In genomic region chr4:148018410-148018809, GRCm38 (mm10) we compare ENCODE assay signal across 19 mouse cellular contexts. TPM values are rescaled to one million over a fixed set of nuclear protein-coding genes. Genes with fewer than 3 reads are reported as not detected.
DNase-seq lines count a peak whose midpoint lies in the region; ATAC-seq and TF ChIP-seq lines count a peak whose summit lies in the region.
"Had no signal": no experiment of that assay in that cellular context is flagged by ENCODE, and none has a peak within 500 bp of the region (broad histone marks: within the 10 kb centered on the region; RNA-seq: fewer than 3 reads in every experiment).

No protein-coding gene starts in this region.

- ATAC-seq in midbrain, embryonic 11.5 days (ENCODE audit: low FRiP score), result peak; percentile 51
- ATAC-seq in forebrain, embryonic 12.5 days (ENCODE audit: low FRiP score), result peak; percentile 49
- ATAC-seq in hindbrain, postnatal 0 days, result peak; percentile 75
- ATAC-seq in neural tube, embryonic 12.5 days (ENCODE audit: low FRiP score, low read depth), result peak; percentile 57

- no peaks in the 10 kb centered on the region for H3K9me3 ChIP-seq in midbrain, embryonic 11.5 days (ENCODE audit: control insufficient read depth, low read length)
- no peaks in the 10 kb centered on the region for H3K9me3 ChIP-seq in midbrain, embryonic 10.5 days (replicated peaks)
- H3K9me3 ChIP-seq in forebrain, embryonic 12.5 days, result no peaks in the 10 kb centered on the region
- no peaks in the 10 kb centered on the region for H3K9me3 ChIP-seq in hindbrain, postnatal 0 days (ENCODE audit: low read length)
- H3K9me3 ChIP-seq in neural tube, embryonic 12.5 days, result no peaks in the 10 kb centered on the region
- H3K9me3 ChIP-seq: heart, embryonic 10.5 days; megakaryocyte, embryonic 14.5 days had no signal

- no peak overlapping the region for H3K4me3 ChIP-seq in midbrain, embryonic 11.5 days (ENCODE audit: low read depth, low read length)
- H3K4me3 ChIP-seq in midbrain, embryonic 10.5 days, result no peak overlapping the region
- H3K4me3 ChIP-seq in forebrain, embryonic 12.5 days (replicated peaks), result no peak overlapping the region
- no peak overlapping the region for H3K4me3 ChIP-seq in hindbrain, postnatal 0 days (ENCODE audit: low read length)
- H3K4me3 ChIP-seq in neural tube, embryonic 12.5 days, result no peak overlapping the region
- H3K4me3 ChIP-seq: gastrocnemius, adult 2 months; heart, embryonic 10.5 days; megakaryocyte, embryonic 14.5 days had no signal

- H3K9ac ChIP-seq in midbrain, embryonic 11.5 days (ENCODE audit: low read length), result no peak overlapping the region
- no peak overlapping the region for H3K9ac ChIP-seq in forebrain, embryonic 12.5 days
- no peak overlapping the region for H3K9ac ChIP-seq in hindbrain, postnatal 0 days (replicated peaks; ENCODE audit: low read length)
- 0 out of 2 replicates have a peak overlapping the region, but pooled peaks have one; percentile 21 for H3K9ac ChIP-seq in neural tube, embryonic 12.5 days
- H3K9ac ChIP-seq: lung, embryonic 14.5 days had no signal

- H3K4me2 ChIP-seq in midbrain, embryonic 11.5 days, result no peak overlapping the region
- no peak overlapping the region for H3K4me2 ChIP-seq in forebrain, embryonic 12.5 days
- no peak overlapping the region for H3K4me2 ChIP-seq in hindbrain, postnatal 0 days (ENCODE audit: low read depth, low read length)
- H3K4me2 ChIP-seq in neural tube, embryonic 12.5 days (replicated peaks), result no peak overlapping the region
- H3K4me2 ChIP-seq: lung, embryonic 14.5 days had no signal

- no peaks in the 10 kb centered on the region for H3K27me3 ChIP-seq in midbrain, embryonic 11.5 days (ENCODE audit: control insufficient read depth, insufficient read depth, low read length)
- no peaks in the 10 kb centered on the region for H3K27me3 ChIP-seq in midbrain, embryonic 10.5 days (ENCODE audit: low read depth, poor library complexity, severe bottlenecking)
- H3K27me3 ChIP-seq in forebrain, embryonic 12.5 days, result no peaks in the 10 kb centered on the region
- H3K27me3 ChIP-seq in hindbrain, postnatal 0 days (ENCODE audit: insufficient read depth, low read length), result no peaks in the 10 kb centered on the region
- H3K27me3 ChIP-seq in neural tube, embryonic 12.5 days (replicated peaks), result no peaks in the 10 kb centered on the region
- H3K27me3 ChIP-seq: megakaryocyte, embryonic 14.5 days had no signal

- H3K36me3 ChIP-seq in midbrain, embryonic 11.5 days (ENCODE audit: control insufficient read depth, insufficient read depth, low read length), result peaks cover 57% of the 10 kb centered on the region
- H3K36me3 ChIP-seq in midbrain, embryonic 10.5 days, result peaks cover 100% of the 10 kb centered on the region
- H3K36me3 ChIP-seq in forebrain, embryonic 12.5 days (replicated peaks), result peaks cover 100% of the 10 kb centered on the region
- H3K36me3 ChIP-seq in hindbrain, postnatal 0 days (ENCODE audit: insufficient read depth, low read length), result peaks cover 84% of the 10 kb centered on the region
- peaks cover 98% of the 10 kb centered on the region for H3K36me3 ChIP-seq in neural tube, embryonic 12.5 days

- no peak for DNase-seq in midbrain, embryonic 11.5 days (ENCODE audit: low spot score, missing footprints)
- no peak for DNase-seq in midbrain, embryonic 10.5 days (ENCODE audit: low spot score)
- DNase-seq in hindbrain, postnatal 0 days (ENCODE audit: low spot score), result peak; percentile 36
- no peak for DNase-seq in cerebellum, postnatal 36 days
- DNase-seq in adrenal gland, adult 2 months, result no peak
- no peak for DNase-seq in thymus, postnatal 4 days
- DNase-seq: cerebellum, postnatal 14 days; gastrocnemius, adult 2 months; heart, postnatal 4 days; layer of hippocampus, adult 9-11 months; left cerebral cortex, postnatal 4 days; lung, embryonic 14.5 days had no signal

- H3K4me1 ChIP-seq in midbrain, embryonic 11.5 days (ENCODE audit: control insufficient read depth, insufficient read depth, low read length), result no peaks in the 10 kb centered on the region
- no peaks in the 10 kb centered on the region for H3K4me1 ChIP-seq in midbrain, embryonic 10.5 days
- H3K4me1 ChIP-seq in forebrain, embryonic 12.5 days, result peaks cover 10% of the 10 kb centered on the region
- H3K4me1 ChIP-seq in hindbrain, postnatal 0 days (ENCODE audit: insufficient read depth, low read length), result peaks cover 5% of the 10 kb centered on the region
- peaks cover 5% of the 10 kb centered on the region for H3K4me1 ChIP-seq in neural tube, embryonic 12.5 days
- H3K4me1 ChIP-seq: heart, embryonic 10.5 days; megakaryocyte, embryonic 14.5 days had no signal

- no peak for TF ChIP-seq CTCF in hindbrain, postnatal 0 days (IDR thresholded peaks at IDR 0.05; ENCODE audit: low read depth)

- WGBS in midbrain, embryonic 11.5 days, result 81% methylated on average over 2 of the region's 2 CpGs
- WGBS in midbrain, embryonic 10.5 days, result 86% methylated on average over 2 of the region's 2 CpGs
- 50% methylated on average over 2 of the region's 2 CpGs for WGBS in forebrain, embryonic 12.5 days
- WGBS in hindbrain, postnatal 0 days, result 28% methylated on average over 2 of the region's 2 CpGs
- 53% methylated on average over 2 of the region's 2 CpGs for WGBS in neural tube, embryonic 12.5 days

- H3K27ac ChIP-seq in midbrain, embryonic 11.5 days (ENCODE audit: low read depth, low read length), result no peak overlapping the region
- H3K27ac ChIP-seq in midbrain, embryonic 10.5 days (replicated peaks), result no peak overlapping the region
- peak overlapping the region; percentile 43 for H3K27ac ChIP-seq in forebrain, embryonic 12.5 days
- peak overlapping the region; percentile 69 for H3K27ac ChIP-seq in hindbrain, postnatal 0 days
- H3K27ac ChIP-seq in neural tube, embryonic 12.5 days, result 0 out of 2 replicates have a peak overlapping the region, but pooled peaks have one; percentile 37
- H3K27ac ChIP-seq: heart, embryonic 10.5 days had no signal

RNA-seq across cellular contexts. Expression of gene Nppa, which starts 17.9 kb away (rescaled TPM):
- 0.51 and 0.68 TPM in 2 replicates for polyA plus RNA-seq in midbrain, embryonic 11.5 days (2014; fragmentation: Nextera tagmentation; extraction: Ambion mirVana)
- polyA plus RNA-seq in midbrain, embryonic 10.5 days (2016; fragmentation: Nextera tagmentation; extraction: Ambion mirVana), result 0.25 and 0.67 TPM in 2 replicates
- polyA plus RNA-seq in forebrain, embryonic 12.5 days (2016; fragmentation: Nextera tagmentation; extraction: Ambion mirVana), result 0.82 and 0.99 TPM in 2 replicates
- 0.58 and 1.8 TPM in 2 replicates for total RNA-seq in hindbrain, postnatal 0 days (2014; rRNA removed)
- 2.0 and 2.6 TPM in 2 replicates for polyA plus RNA-seq in hindbrain, postnatal 0 days (2015; fragmentation: Nextera tagmentation; extraction: Ambion mirVana)
- 3.1 and 5.0 TPM in 2 replicates for polyA plus RNA-seq in neural tube, embryonic 12.5 days (2016; fragmentation: Nextera tagmentation; extraction: Ambion mirVana)
- total RNA-seq in adrenal gland, adult 2 months (2021), result not detected
- not detected in 2 replicates for polyA plus RNA-seq in adrenal gland, adult 2 months (2012; rRNA removed)
- total RNA-seq: adrenal gland, adult 18-20 months; gastrocnemius, adult 2 months had no signal
- polyA plus RNA-seq: lung, embryonic 14.5 days had no signal

RNA-seq across cellular contexts. Expression of gene Clcn6, which starts 20.2 kb away (rescaled TPM):
- polyA plus RNA-seq in midbrain, embryonic 11.5 days (2014; fragmentation: Nextera tagmentation; extraction: Ambion mirVana), result 19.2 and 20.2 TPM in 2 replicates
- 15.6 and 20.4 TPM in 2 replicates for polyA plus RNA-seq in midbrain, embryonic 10.5 days (2016; fragmentation: Nextera tagmentation; extraction: Ambion mirVana)
- 22.4 and 27.7 TPM in 2 replicates for polyA plus RNA-seq in forebrain, embryonic 12.5 days (2016; fragmentation: Nextera tagmentation; extraction: Ambion mirVana)
- 58.6 and 60.7 TPM in 2 replicates for total RNA-seq in hindbrain, postnatal 0 days (2014; rRNA removed)
- 22.0 and 24.4 TPM in 2 replicates for polyA plus RNA-seq in hindbrain, postnatal 0 days (2015; fragmentation: Nextera tagmentation; extraction: Ambion mirVana)
- 26.6 and 29.1 TPM in 2 replicates for polyA plus RNA-seq in neural tube, embryonic 12.5 days (2016; fragmentation: Nextera tagmentation; extraction: Ambion mirVana)
- 10 to 100 TPM; 10.4 to 12.2 TPM for total RNA-seq in adrenal gland, adult 2 months (2021)
- polyA plus RNA-seq in adrenal gland, adult 2 months (2012; rRNA removed), result 6.5 and 8.6 TPM in 2 replicates

RNA-seq across cellular contexts. Expression of gene Mthfr, which starts 20.5 kb away (rescaled TPM):
- polyA plus RNA-seq in midbrain, embryonic 11.5 days (2014; fragmentation: Nextera tagmentation; extraction: Ambion mirVana), result 17.8 and 18.9 TPM in 2 replicates
- 25.4 and 33.3 TPM in 2 replicates for polyA plus RNA-seq in midbrain, embryonic 10.5 days (2016; fragmentation: Nextera tagmentation; extraction: Ambion mirVana)
- polyA plus RNA-seq in forebrain, embryonic 12.5 days (2016; fragmentation: Nextera tagmentation; extraction: Ambion mirVana), result 28.7 and 32.2 TPM in 2 replicates
- 46.0 and 52.4 TPM in 2 replicates for total RNA-seq in hindbrain, postnatal 0 days (2014; rRNA removed)
- 9.3 and 10.6 TPM in 2 replicates for polyA plus RNA-seq in hindbrain, postnatal 0 days (2015; fragmentation: Nextera tagmentation; extraction: Ambion mirVana)
- 27.8 and 30.7 TPM in 2 replicates for polyA plus RNA-seq in neural tube, embryonic 12.5 days (2016; fragmentation: Nextera tagmentation; extraction: Ambion mirVana)
- total RNA-seq in adrenal gland, adult 2 months (2021), result 10 to 100 TPM; 29.2 to 39.3 TPM
- polyA plus RNA-seq in adrenal gland, adult 2 months (2012; rRNA removed), result 30.2 and 38.2 TPM in 2 replicates

RNA-seq across cellular contexts. Expression of gene Nppb, which starts 32.8 kb away (rescaled TPM):
- 0.23 and 0.29 TPM in 2 replicates for polyA plus RNA-seq in midbrain, embryonic 11.5 days (2014; fragmentation: Nextera tagmentation; extraction: Ambion mirVana)
- not detected in 2 replicates for polyA plus RNA-seq in midbrain, embryonic 10.5 days (2016; fragmentation: Nextera tagmentation; extraction: Ambion mirVana)
- polyA plus RNA-seq in forebrain, embryonic 12.5 days (2016; fragmentation: Nextera tagmentation; extraction: Ambion mirVana), result not detected in 2 replicates
- 1.3 TPM in 1 of 2 replicates, not detected in the other for total RNA-seq in hindbrain, postnatal 0 days (2014; rRNA removed)
- polyA plus RNA-seq in hindbrain, postnatal 0 days (2015; fragmentation: Nextera tagmentation; extraction: Ambion mirVana), result 0.19 and 0.72 TPM in 2 replicates
- polyA plus RNA-seq in neural tube, embryonic 12.5 days (2016; fragmentation: Nextera tagmentation; extraction: Ambion mirVana), result 0.45 TPM in 1 of 2 replicates, not detected in the other
- 1 to 10 TPM in 1 of 2 experiments, not detected in 1; 9.8 TPM for total RNA-seq in adrenal gland, adult 2 months (2021)
- polyA plus RNA-seq in adrenal gland, adult 2 months (2012; rRNA removed), result not detected in 2 replicates
- total RNA-seq: gastrocnemius, adult 2 months; left cerebral cortex, postnatal 4 days had no signal
- polyA plus RNA-seq: kidney, embryonic 14.5 days; lung, embryonic 14.5 days; urinary bladder, adult 2 months had no signal

Comparison
In these comparisons a context has a peak if more than half of its experiments do, and no peak if none do; other contexts are left out.
1. H3K27ac ChIP-seq: peak in forebrain, embryonic 12.5 days (single experiment), hindbrain, postnatal 0 days (single experiment) and neural tube, embryonic 12.5 days (single experiment); none in midbrain, embryonic 11.5 days (single experiment) and midbrain, embryonic 10.5 days (single experiment).
2. Peak in every context shown above with its lines, with median percentiles within 50 percentile points of each other: ATAC-seq.